Mouse (Mus musculus) myocyte (in vitro differentiated cells): ENCODE results near the gene Ttll10.

Source experiments
- CEBPB ChIP-seq: IDR thresholded peaks from 2 replicates; pipeline ENCODE4 v1.6.1; 2011; ENCODE audit warnings: mild to moderate bottlenecking, moderate library complexity; ENCODE audit not compliant: poor library complexity, insufficient read depth, severe bottlenecking
- POLR2A ChIP-seq: IDR thresholded peaks from one replicate; pipeline ENCODE4 v1.6.1; 2011; ENCODE audit warnings: low read depth, mild to moderate bottlenecking, control low read depth, moderate library complexity; ENCODE audit not compliant: insufficient read length
- TCF12 ChIP-seq: IDR thresholded peaks from one replicate; pipeline ENCODE4 v1.6.1; 2011; ENCODE audit warnings: mild to moderate bottlenecking, control low read depth; ENCODE audit not compliant: poor library complexity, insufficient read depth, severe bottlenecking
- USF1 ChIP-seq: IDR thresholded peaks from one replicate; pipeline ENCODE4 v1.6.1; 2011; ENCODE audit warnings: low read depth, mild to moderate bottlenecking, control low read depth, moderate library complexity

DNA sequence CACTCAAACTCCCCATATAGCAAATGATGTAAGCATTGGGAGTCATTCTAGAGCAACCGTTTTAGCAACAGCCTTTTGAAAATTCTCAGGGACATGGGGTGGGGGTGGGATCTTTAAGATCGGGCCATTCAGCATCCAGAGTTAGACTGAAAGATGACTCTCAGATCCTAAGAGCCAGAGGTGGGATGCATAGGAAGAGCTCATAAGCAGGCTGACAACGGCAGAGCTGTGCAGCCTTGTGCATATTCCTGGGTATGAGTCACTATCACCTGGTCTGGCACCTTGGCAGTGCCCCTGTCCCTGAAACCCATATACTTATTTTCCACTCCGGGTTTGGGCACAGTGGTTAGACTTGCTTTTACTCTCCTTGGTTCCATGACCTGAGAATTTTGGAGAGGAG, 6.1 kb downstream of the Ttll10 start:
- TF ChIP-seq POLR2A (no peak), USF1 (no peak), TCF12 (no peak), CEBPB (no peak)
